Mouse (Mus musculus) erythroid progenitor cell, adult 5-6 weeks (primary cell): ENCODE results near the gene Vil1. TPM values are rescaled to one million over a fixed set of nuclear protein-coding genes. Genes with fewer than 3 reads are reported as not detected.
"Not testable (repeated sequence)": the region's sequence is repeated elsewhere in the genome, so short reads cannot be mapped to it uniquely, and the experiment has no call there.

Experiments
- ATAC-seq: replicated peaks from 2 replicates; pipeline ENCODE4 v1.8.0; 2016; ENCODE audit warnings: moderate number of reproducible peaks, mild to moderate bottlenecking, moderate TSS enrichment, inconsistent platforms; ENCODE audit not compliant: poor library complexity, low FRiP score, severe bottlenecking
- total RNA-seq, 2 experiments: library from RNA; stranded (forward) in 1 of 2; stranded (reverse) in 1 of 2; fragments of 150-400 nt in 1 of 2; fragments of 186-747, 209-891 nt in 1 of 2; gene quantifications; 2 replicates each; pipeline versions ENCODE4 v1.2.3 to v1.2.4; 2015 to 2017; ENCODE audit warnings: low replicate concordance in 2 of 2

Vil1 gene
- total RNA-seq, 2 experiments from 2014 or later: not detected

- ATAC-seq: no peak
Measured at GRCm38 (mm10) chr1:74386363-74386713, 22.8 kb upstream of the Vil1 start.

GRCm38 (mm10) chr1:74386714-74387385 is 22.3 kb upstream of the Vil1 start:
- peak; percentile 74 for ATAC-seq

GRCm38 (mm10) chr1:74387386-74387988 is 21.7 kb upstream of the Vil1 start:
- no peak for ATAC-seq

- ATAC-seq: no peak
Measured at GRCm38 (mm10) chr1:74388398-74388920, 20.7 kb upstream of the Vil1 start.

GRCm38 (mm10) chr1:74389831-74390286 is 19.3 kb upstream of the Vil1 start:
- ATAC-seq: no peak

- peak; percentile 27; the same call in 1 of the 2 replicates for ATAC-seq
Measured at GRCm38 (mm10) chr1:74390287-74390906, 18.8 kb upstream of the Vil1 start.

- peak; percentile 67 for ATAC-seq
Measured at GRCm38 (mm10) chr1:74390924-74391748, 18.0 kb upstream of the Vil1 start, which contains the start of gene Ctdsp1. Gene Ctdsp1, plus strand, starts transcription at chr1:74391509.

- peak; percentile 57 for ATAC-seq
Measured at GRCm38 (mm10) chr1:74391844-74392441, 17.2 kb upstream of the Vil1 start.

GRCm38 (mm10) chr1:74392446-74392994 is 16.7 kb upstream of the Vil1 start:
- no peak for ATAC-seq

GRCm38 (mm10) chr1:74393010-74393409 is 16.2 kb upstream of the Vil1 start:
- ATAC-seq: no peak

GRCm38 (mm10) chr1:74393697-74394096 is 15.5 kb upstream of the Vil1 start:
- ATAC-seq: no peak

- no peak for ATAC-seq
Measured at GRCm38 (mm10) chr1:74394311-74394710, 14.9 kb upstream of the Vil1 start.

GRCm38 (mm10) chr1:74394858-74395257 is 14.3 kb upstream of the Vil1 start:
- ATAC-seq: no peak

GRCm38 (mm10) chr1:74395290-74395689 is 13.9 kb upstream of the Vil1 start:
- ATAC-seq: no peak

GRCm38 (mm10) chr1:74396456-74397222 is 12.5 kb upstream of the Vil1 start:
- ATAC-seq: not testable (repeated sequence)

GRCm38 (mm10) chr1:74397268-74397918 is 11.8 kb upstream of the Vil1 start:
- ATAC-seq: peak; percentile 92

GRCm38 (mm10) chr1:74397919-74398451 is 11.2 kb upstream of the Vil1 start:
- ATAC-seq: peak; percentile 53

GRCm38 (mm10) chr1:74400531-74400930 is 8.6 kb upstream of the Vil1 start:
- ATAC-seq: no peak
